Mouse (Mus musculus): ENCODE measurements around the gene Isoc2a. TPM values are rescaled to one million over a fixed set of nuclear protein-coding genes. Genes with fewer than 3 reads are reported as not detected.
A peak's percentile ranks its signal among the peaks of the same experiment; 100 is the strongest.
"Not testable (repeated sequence)": the region's sequence is repeated elsewhere in the genome, so short reads cannot be mapped to it uniquely, and the experiment has no call there.

Isoc2a gene
- polyA plus RNA-seq, 1 experiment from 2014 or later, result 1.4 TPM

- Histone ChIP-seq H3K9ac (replicated peaks; ENCODE audit: low read length) (no peak overlapping the region), H3K27ac (ENCODE audit: low read length) (no peak overlapping the region), H3K36me3 (ENCODE audit: insufficient read depth, low read length) (no peaks in the 10 kb centered on the region), H3K4me2 (replicated peaks; ENCODE audit: low read depth, low read length) (no peak overlapping the region), H3K9me3 (ENCODE audit: low read length) (no peaks in the 10 kb centered on the region), H3K27me3 (ENCODE audit: insufficient read depth, low read length) (no peaks in the 10 kb centered on the region), H3K4me3 (ENCODE audit: low read length) (no peak overlapping the region), H3K4me1 (ENCODE audit: insufficient read depth, low read length) (peaks cover 5% of the 10 kb centered on the region)
- no peak for ATAC-seq (ENCODE audit: low FRiP score, low TSS enrichment)
- 80% methylated on average over 7 of the region's 7 CpGs for WGBS
Measured at GRCm38 (mm10) chr7:4863541-4864080, 13.3 kb upstream of the Isoc2a start.

- no peak overlapping the region for H3K27ac ChIP-seq (ENCODE audit: low read length)
- peaks cover 5% of the 10 kb centered on the region for H3K4me1 ChIP-seq (ENCODE audit: insufficient read depth, low read length)
- 73% methylated on average over 5 of the region's 5 CpGs for WGBS
- H3K36me3 ChIP-seq (ENCODE audit: insufficient read depth, low read length), result no peaks in the 10 kb centered on the region
- no peak overlapping the region for H3K4me2 ChIP-seq (replicated peaks; ENCODE audit: low read depth, low read length)
- H3K9me3 ChIP-seq (ENCODE audit: low read length), result no peaks in the 10 kb centered on the region
- ATAC-seq (ENCODE audit: low FRiP score, low TSS enrichment), result no peak
- H3K27me3 ChIP-seq (ENCODE audit: insufficient read depth, low read length), result no peaks in the 10 kb centered on the region
- H3K9ac ChIP-seq (replicated peaks; ENCODE audit: low read length), result no peak overlapping the region
- H3K4me3 ChIP-seq (ENCODE audit: low read length), result no peak overlapping the region
Measured at GRCm38 (mm10) chr7:4864130-4864845, 12.7 kb upstream of the Isoc2a start.

- no peaks in the 10 kb centered on the region for H3K9me3 ChIP-seq (ENCODE audit: low read length)
- ATAC-seq (ENCODE audit: low FRiP score, low TSS enrichment), result no peak
- 69% methylated on average over 5 of the region's 5 CpGs for WGBS
- H3K27me3 ChIP-seq (ENCODE audit: insufficient read depth, low read length), result no peaks in the 10 kb centered on the region
- H3K4me2 ChIP-seq (replicated peaks; ENCODE audit: low read depth, low read length), result peak overlapping the region; percentile 60
- no peak overlapping the region for H3K9ac ChIP-seq (replicated peaks; ENCODE audit: low read length)
- H3K4me3 ChIP-seq (ENCODE audit: low read length), result peak overlapping the region; percentile 55
- no peaks in the 10 kb centered on the region for H3K36me3 ChIP-seq (ENCODE audit: insufficient read depth, low read length)
- H3K4me1 ChIP-seq (ENCODE audit: insufficient read depth, low read length), result peaks cover 5% of the 10 kb centered on the region
- no peak overlapping the region for H3K27ac ChIP-seq (ENCODE audit: low read length)
Measured at GRCm38 (mm10) chr7:4865090-4865489, 11.9 kb upstream of the Isoc2a start.

GRCm38 (mm10) chr7:4865579-4866493 lies 11.1 kb upstream of the Isoc2a start:
- Histone ChIP-seq H3K4me2 (replicated peaks; ENCODE audit: low read depth, low read length) (peak overlapping the region; percentile 60), H3K4me3 (ENCODE audit: low read length) (peak overlapping the region; percentile 55), H3K27ac (ENCODE audit: low read length) (peak overlapping the region; percentile 52; the same call in 1 of the 2 replicates), H3K27me3 (ENCODE audit: insufficient read depth, low read length) (no peaks in the 10 kb centered on the region), H3K4me1 (ENCODE audit: insufficient read depth, low read length) (peaks cover 5% of the 10 kb centered on the region), H3K36me3 (ENCODE audit: insufficient read depth, low read length) (no peaks in the 10 kb centered on the region), H3K9me3 (ENCODE audit: low read length) (no peaks in the 10 kb centered on the region), H3K9ac (replicated peaks; ENCODE audit: low read length) (peak overlapping the region; percentile 73)
- 3% methylated on average over 40 of the region's 40 CpGs for WGBS
- ATAC-seq (ENCODE audit: low FRiP score, low TSS enrichment), result peak; percentile 100

- Histone ChIP-seq H3K36me3 (ENCODE audit: insufficient read depth, low read length) (no peaks in the 10 kb centered on the region), H3K4me1 (ENCODE audit: insufficient read depth, low read length) (peaks cover 5% of the 10 kb centered on the region), H3K9me3 (ENCODE audit: low read length) (no peaks in the 10 kb centered on the region), H3K9ac (replicated peaks; ENCODE audit: low read length) (peak overlapping the region; percentile 65), H3K4me2 (replicated peaks; ENCODE audit: low read depth, low read length) (peak overlapping the region; percentile 60), H3K27ac (ENCODE audit: low read length) (peak overlapping the region; percentile 52; the same call in 1 of the 2 replicates), H3K4me3 (ENCODE audit: low read length) (peak overlapping the region; percentile 55), H3K27me3 (ENCODE audit: insufficient read depth, low read length) (no peaks in the 10 kb centered on the region)
- no peak for ATAC-seq (ENCODE audit: low FRiP score, low TSS enrichment)
- 48% methylated on average over 10 of the region's 10 CpGs for WGBS
Measured at GRCm38 (mm10) chr7:4866631-4867180, 10.2 kb upstream of the Isoc2a start.

GRCm38 (mm10) chr7:4870133-4870532 lies 6.8 kb upstream of the Isoc2a start, which contains the start of gene Isoc2b:
Gene Isoc2b (minus strand): TSS chr7:4870258.
- Histone ChIP-seq H3K36me3 (ENCODE audit: insufficient read depth, low read length) (no peaks in the 10 kb centered on the region), H3K9me3 (ENCODE audit: low read length) (no peaks in the 10 kb centered on the region), H3K27me3 (ENCODE audit: insufficient read depth, low read length) (no peaks in the 10 kb centered on the region), H3K27ac (ENCODE audit: low read length) (no peak within 1 kb of the TSS), H3K9ac (replicated peaks; ENCODE audit: low read length) (no peak within 1 kb of the TSS), H3K4me1 (ENCODE audit: insufficient read depth, low read length) (peaks cover 5% of the 10 kb centered on the region), H3K4me3 (ENCODE audit: low read length) (no peak within 1 kb of the TSS), H3K4me2 (replicated peaks; ENCODE audit: low read depth, low read length) (no peak within 1 kb of the TSS)
- WGBS, result 54% methylated on average over 6 of the region's 6 CpGs
- ATAC-seq (ENCODE audit: low FRiP score, low TSS enrichment), result no peak

- ATAC-seq (ENCODE audit: low FRiP score, low TSS enrichment), result no peak; the same call in 1 of the 2 replicates
- H3K4me3 ChIP-seq (ENCODE audit: low read length), result peak overlapping the region; percentile 66
- peaks cover 4% of the 10 kb centered on the region; the same call in 1 of the 2 replicates for H3K9me3 ChIP-seq (ENCODE audit: low read length)
- H3K36me3 ChIP-seq (ENCODE audit: insufficient read depth, low read length), result no peaks in the 10 kb centered on the region
- peak overlapping the region; percentile 74 for H3K9ac ChIP-seq (replicated peaks; ENCODE audit: low read length)
- WGBS, result 6% methylated on average over 11 of the region's 11 CpGs
- H3K4me2 ChIP-seq (replicated peaks; ENCODE audit: low read depth, low read length), result peak overlapping the region; percentile 93
- no peak overlapping the region for H3K27ac ChIP-seq (ENCODE audit: low read length)
- peaks cover 15% of the 10 kb centered on the region for H3K4me1 ChIP-seq (ENCODE audit: insufficient read depth, low read length)
- no peaks in the 10 kb centered on the region for H3K27me3 ChIP-seq (ENCODE audit: insufficient read depth, low read length)
Measured at GRCm38 (mm10) chr7:4877226-4877625, 273 bp downstream of the Isoc2a start.

GRCm38 (mm10) chr7:4878186-4878585 lies 1.2 kb downstream of the Isoc2a start:
- Histone ChIP-seq H3K9ac (replicated peaks; ENCODE audit: low read length) (no peak overlapping the region), H3K4me1 (ENCODE audit: insufficient read depth, low read length) (peaks cover 15% of the 10 kb centered on the region), H3K4me2 (replicated peaks; ENCODE audit: low read depth, low read length) (no peak overlapping the region), H3K27me3 (ENCODE audit: insufficient read depth, low read length) (no peaks in the 10 kb centered on the region), H3K9me3 (ENCODE audit: low read length) (peaks cover 4% of the 10 kb centered on the region; the same call in 1 of the 2 replicates), H3K27ac (ENCODE audit: low read length) (no peak overlapping the region), H3K4me3 (ENCODE audit: low read length) (no peak overlapping the region), H3K36me3 (ENCODE audit: insufficient read depth, low read length) (no peaks in the 10 kb centered on the region)
- ATAC-seq (ENCODE audit: low FRiP score, low TSS enrichment), result no peak

GRCm38 (mm10) chr7:4879036-4879435 lies 2.1 kb downstream of the Isoc2a start:
- H3K27ac ChIP-seq (ENCODE audit: low read length); H3K36me3 ChIP-seq (ENCODE audit: insufficient read depth, low read length); H3K27me3 ChIP-seq (ENCODE audit: insufficient read depth, low read length); H3K4me3 ChIP-seq (ENCODE audit: low read length); H3K9ac ChIP-seq (replicated peaks; ENCODE audit: low read length); H3K4me2 ChIP-seq (replicated peaks; ENCODE audit: low read depth, low read length); ATAC-seq (ENCODE audit: low FRiP score, low TSS enrichment); H3K9me3 ChIP-seq (ENCODE audit: low read length): not testable (repeated sequence)
- 78% methylated on average over 1 of the region's 1 CpGs for WGBS
- H3K4me1 ChIP-seq (ENCODE audit: insufficient read depth, low read length), result peaks cover 15% of the 10 kb centered on the region
